Mouse (Mus musculus) thymus, adult 2 months (tissue): Measurements from ENCODE around the gene Ptprg. TPM values are rescaled to one million over a fixed set of nuclear protein-coding genes. Genes with fewer than 3 reads are reported as not detected.

ENCODE experiments used
- DNase-seq: peaks from one replicate; pipeline ENCODE4 v3.0.0; 2021
- H3K27ac ChIP-seq: fragments of 200-500 bp; 2 replicates; pipeline ENCODE4 v1.5.1; 2012; ENCODE audit warnings: low read length, control low read depth; ENCODE audit not compliant: control insufficient read depth, insufficient read depth
- H3K27me3 ChIP-seq: fragments of 200-500 bp; 2 replicates; pipeline ENCODE4 v1.6.1; 2012; ENCODE audit warnings: mild to moderate bottlenecking, low read length, moderate library complexity, mixed read lengths; ENCODE audit not compliant: control insufficient read depth, insufficient read depth
- H3K36me3 ChIP-seq: fragments of 200-500 bp; 2 replicates; pipeline ENCODE4 v1.6.1; 2012; ENCODE audit warnings: mild to moderate bottlenecking, low read length, moderate library complexity; ENCODE audit not compliant: control insufficient read depth, insufficient read depth
- H3K4me1 ChIP-seq: fragments of 200-500 bp; replicated peaks from 2 replicates; pipeline ENCODE4 v1.6.1; 2012; ENCODE audit warnings: low read length; ENCODE audit not compliant: control insufficient read depth, insufficient read depth
- H3K4me3 ChIP-seq: fragments of 200-500 bp; 2 replicates; pipeline ENCODE4 v1.5.1; 2012; ENCODE audit warnings: mild to moderate bottlenecking, low read length, control low read depth, moderate library complexity; ENCODE audit not compliant: control insufficient read depth, insufficient read depth
- CTCF ChIP-seq: fragments of 200-500 bp; IDR thresholded peaks from 2 replicates; pipeline ENCODE4 v1.5.1; 2012; ENCODE audit warnings: mild to moderate bottlenecking, control low read depth, low read length, moderate library complexity, borderline replicate concordance; ENCODE audit not compliant: control insufficient read depth, poor library complexity, insufficient read depth; ENCODE audit errors: extremely low read depth
- POLR2A ChIP-seq: fragments of 200-500 bp; IDR thresholded peaks from 2 replicates; pipeline ENCODE4 v1.6.1; 2012; ENCODE audit warnings: mild to moderate bottlenecking, low read length, control low read depth, moderate library complexity; ENCODE audit not compliant: control insufficient read depth, poor library complexity, insufficient read depth; ENCODE audit errors: extremely low read depth
- WGBS: fragments of 180-500 bp; shearing (Covaris S2); methylation state at CpG from one replicate; pipeline ENCODE4 v1.1.7; 2018; 5-methylcytosine and 5-hydroxymethylcytosine counted together
- polyA plus RNA-seq: library from polyadenylated mRNA; depleted of rRNA; stranded (reverse); fragments of >200 nt; gene quantifications from 2 replicates; pipeline ENCODE4 v1.2.3, GENCODE M21; 2012

The Ptprg gene
- polyA plus RNA-seq, 1 experiment, result 12.3 TPM

DNA sequence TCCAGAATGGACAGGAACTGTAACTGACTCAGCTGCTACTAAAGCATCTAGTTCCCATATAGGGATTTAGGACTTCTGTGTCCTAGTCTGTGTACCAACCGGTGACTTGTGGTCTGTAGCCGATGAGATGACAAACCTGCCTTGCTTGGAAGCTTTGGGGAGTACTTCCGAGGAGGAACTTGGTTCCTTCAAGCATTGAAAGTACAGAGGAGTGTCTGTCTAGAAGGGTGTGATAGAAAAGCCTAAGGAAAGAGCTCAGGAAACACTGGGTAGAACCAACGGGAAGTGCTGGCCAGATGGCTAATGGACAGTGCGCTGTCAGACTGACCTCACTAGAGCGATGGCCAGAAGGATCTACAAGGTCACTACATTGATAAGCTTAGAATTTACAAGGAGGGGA is 439.2 kb downstream of the Ptprg start:
- no peak for DNase-seq
- 84% methylated on average over 6 of the region's 6 CpGs for WGBS
- Histone ChIP-seq H3K36me3 (no peaks in the 10 kb centered on the region), H3K4me3 (no peak overlapping the region), H3K4me1 (no peaks in the 10 kb centered on the region), H3K27me3 (no peaks in the 10 kb centered on the region), H3K27ac (no peak overlapping the region)
- no peak for TF ChIP-seq CTCF
- TF ChIP-seq POLR2A, result no peak

DNA sequence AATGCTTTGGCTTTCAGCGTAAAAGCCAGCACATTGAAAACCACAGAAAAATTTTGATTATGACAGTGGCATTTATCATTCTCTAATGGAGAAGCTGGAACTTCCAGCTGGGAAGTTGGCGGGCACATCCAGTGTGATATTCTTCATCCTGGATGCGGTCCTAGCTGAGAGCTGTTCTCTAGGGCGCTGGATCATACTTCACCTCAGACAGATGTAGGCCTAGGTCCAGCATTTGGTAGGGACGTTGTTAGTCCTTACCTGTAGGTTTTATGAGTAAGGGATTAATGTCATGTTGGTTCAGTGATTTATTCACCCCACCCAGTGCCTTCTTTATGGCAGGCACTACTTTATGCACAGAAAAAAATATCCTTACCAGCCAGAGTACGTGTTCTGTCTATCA is 444.2 kb downstream of the Ptprg start:
- 85% methylated on average over 6 of the region's 6 CpGs for WGBS
- Histone ChIP-seq H3K27me3 (no peaks in the 10 kb centered on the region), H3K4me3 (no peak overlapping the region), H3K27ac (no peak overlapping the region), H3K36me3 (no peaks in the 10 kb centered on the region), H3K4me1 (no peaks in the 10 kb centered on the region)
- no peak for DNase-seq
- no peak for TF ChIP-seq POLR2A
- no peak for TF ChIP-seq CTCF

DNA sequence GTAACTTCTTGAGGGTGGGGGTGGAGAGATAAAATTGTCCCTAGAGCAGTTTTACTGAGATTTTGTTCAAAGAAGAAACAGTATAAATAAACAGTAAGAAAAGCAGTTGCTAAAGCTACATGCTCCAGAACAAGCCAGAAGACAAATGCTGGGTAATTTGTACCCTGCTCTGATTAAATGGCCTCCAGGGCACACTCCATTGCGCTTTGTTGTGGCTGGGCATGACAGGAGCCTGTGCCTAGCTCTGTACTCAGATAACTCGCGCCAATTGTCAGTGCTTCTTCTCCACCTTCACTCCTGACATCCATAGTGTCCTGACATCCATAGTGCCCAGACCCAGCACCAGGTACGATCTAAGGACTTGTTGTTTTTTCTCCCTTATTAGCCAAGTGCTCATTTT is 445.1 kb downstream of the Ptprg start:
- WGBS, result 97% methylated on average over 4 of the region's 4 CpGs
- H3K27ac ChIP-seq, result no peak overlapping the region
- H3K27me3 ChIP-seq, result no peaks in the 10 kb centered on the region
- no peaks in the 10 kb centered on the region for H3K36me3 ChIP-seq
- no peak for TF ChIP-seq CTCF
- TF ChIP-seq POLR2A, result no peak
- H3K4me1 ChIP-seq, result no peaks in the 10 kb centered on the region
- DNase-seq, result no peak
- H3K4me3 ChIP-seq, result no peak overlapping the region

DNA sequence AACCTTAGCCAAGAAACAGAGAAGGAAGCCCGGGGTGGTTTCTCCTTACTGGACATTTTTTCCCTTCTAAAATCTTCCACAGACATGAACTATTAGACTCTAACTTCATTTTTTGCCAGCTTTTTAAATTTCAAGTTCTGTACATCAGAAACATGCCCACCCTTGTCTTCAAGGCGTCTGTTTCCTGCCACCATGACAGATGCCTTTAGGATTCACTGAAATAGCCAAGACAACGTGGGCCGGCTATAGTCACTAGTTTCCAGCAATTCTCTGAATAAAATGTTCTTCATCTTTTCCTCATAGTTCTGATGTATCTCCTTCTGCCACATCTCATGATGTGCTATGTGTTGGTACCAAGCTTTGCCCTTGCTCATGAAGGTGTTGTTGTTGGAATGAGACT is 450.7 kb downstream of the Ptprg start:
- Histone ChIP-seq H3K36me3 (no peaks in the 10 kb centered on the region), H3K4me3 (no peak overlapping the region), H3K27me3 (no peaks in the 10 kb centered on the region), H3K4me1 (no peaks in the 10 kb centered on the region), H3K27ac (no peak overlapping the region)
- no peak for DNase-seq
- TF ChIP-seq POLR2A, result no peak
- TF ChIP-seq CTCF, result no peak
- 94% methylated on average over 4 of the region's 4 CpGs for WGBS

DNA sequence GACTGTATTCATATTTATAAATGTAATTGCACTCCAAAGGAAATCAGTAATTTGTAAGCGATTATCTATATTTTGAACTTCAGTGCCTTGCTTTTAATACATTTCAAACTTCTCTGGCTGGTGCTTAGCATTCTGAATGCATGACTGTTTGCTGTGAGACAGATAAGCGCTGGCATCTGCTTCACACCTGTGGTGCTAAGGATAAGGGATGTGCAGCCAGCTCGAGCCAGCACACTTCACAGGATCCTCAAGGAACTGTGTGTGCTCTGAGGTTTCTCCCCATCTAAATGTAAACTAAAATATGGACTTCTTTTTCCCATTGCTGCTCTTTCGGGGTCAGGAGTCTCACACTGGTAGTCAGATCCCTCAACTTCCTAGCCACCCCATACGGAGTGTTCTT is 458.4 kb downstream of the Ptprg start:
- no peak overlapping the region for H3K4me3 ChIP-seq
- WGBS, result 86% methylated on average over 5 of the region's 5 CpGs
- H3K27me3 ChIP-seq, result no peaks in the 10 kb centered on the region
- H3K36me3 ChIP-seq, result no peaks in the 10 kb centered on the region
- DNase-seq, result no peak
- TF ChIP-seq CTCF (no peak), POLR2A (no peak)
- H3K27ac ChIP-seq, result no peak overlapping the region
- H3K4me1 ChIP-seq, result no peaks in the 10 kb centered on the region

- no peak for DNase-seq
- no peaks in the 10 kb centered on the region for H3K4me1 ChIP-seq
- no peaks in the 10 kb centered on the region for H3K27me3 ChIP-seq
- no peak overlapping the region for H3K27ac ChIP-seq
- no peak overlapping the region for H3K4me3 ChIP-seq
- WGBS, result 94% methylated on average over 16 of the region's 16 CpGs
- TF ChIP-seq POLR2A (no peak), CTCF (no peak)
- H3K36me3 ChIP-seq, result no peaks in the 10 kb centered on the region
Measured at GRCm38 (mm10) chr14:12025812-12026728, 472.7 kb downstream of the Ptprg start.

DNA sequence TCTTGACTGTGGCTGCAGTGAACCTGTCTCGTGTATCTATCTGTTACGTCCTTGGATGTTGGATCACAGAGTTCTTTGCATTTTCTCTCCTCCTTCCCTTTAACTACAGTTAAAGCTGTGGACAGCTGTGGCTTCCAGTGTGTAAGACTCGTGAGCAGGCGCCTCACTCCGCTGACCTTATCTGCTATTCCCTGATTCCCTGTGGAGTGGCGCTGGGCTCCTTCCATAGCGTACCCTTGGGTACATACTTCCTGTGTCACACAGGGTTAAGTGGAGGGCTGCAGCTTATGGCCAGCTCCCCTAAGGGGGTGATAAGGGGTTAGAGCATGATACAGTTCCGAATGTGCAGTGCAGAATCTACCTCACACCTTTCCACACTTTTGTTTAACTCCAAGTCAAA is 473.9 kb downstream of the Ptprg start:
- Histone ChIP-seq H3K27me3 (no peaks in the 10 kb centered on the region), H3K27ac (no peak overlapping the region), H3K4me1 (no peaks in the 10 kb centered on the region), H3K4me3 (no peak overlapping the region), H3K36me3 (no peaks in the 10 kb centered on the region)
- no peak for DNase-seq
- WGBS, result 88% methylated on average over 8 of the region's 8 CpGs
- TF ChIP-seq POLR2A, result no peak
- no peak for TF ChIP-seq CTCF
